Mouse (Mus musculus) lung, embryonic 15.5 days (tissue): Measurements from ENCODE around the gene Tmem231. TPM values are rescaled to one million over a fixed set of nuclear protein-coding genes. Genes with fewer than 3 reads are reported as not detected.

Experiments used
- ATAC-seq: fragments of 200-750 bp; cut with Nextera tagmentation; 2 replicates; pipeline ENCODE4 v1.8.0; 2017; ENCODE audit warnings: moderate number of reproducible peaks, borderline replicate concordance; ENCODE audit not compliant: low FRiP score, low TSS enrichment; ENCODE audit errors: extremely low read depth
- H3K27ac ChIP-seq: fragments of 300-500 bp; sonication (generic); 2 replicates; pipeline ENCODE4 v1.5.1; 2015; ENCODE audit warnings: moderate library complexity, mild to moderate bottlenecking, inconsistent platforms
- H3K27me3 ChIP-seq: fragments of 300-500 bp; sonication (generic); 2 replicates; pipeline ENCODE4 v1.6.1; 2015; ENCODE audit warnings: inconsistent platforms
- H3K36me3 ChIP-seq: fragments of 300-500 bp; sonication (generic); 2 replicates; pipeline ENCODE4 v1.6.1; 2015; ENCODE audit warnings: inconsistent platforms
- H3K4me1 ChIP-seq: fragments of 300-500 bp; sonication (generic); 2 replicates; pipeline ENCODE4 v1.6.1; 2015; ENCODE audit warnings: inconsistent platforms
- H3K4me2 ChIP-seq: fragments of 300-500 bp; sonication (generic); 2 replicates; pipeline ENCODE4 v1.6.1; 2015; ENCODE audit warnings: inconsistent platforms, mild to moderate bottlenecking, moderate library complexity
- H3K4me3 ChIP-seq: fragments of 300-500 bp; sonication (generic); 2 replicates; pipeline ENCODE4 v1.5.1; 2015; ENCODE audit warnings: mild to moderate bottlenecking, inconsistent platforms
- H3K9ac ChIP-seq: fragments of 300-500 bp; sonication (generic); 2 replicates; pipeline ENCODE4 v1.6.1; 2015; ENCODE audit warnings: inconsistent platforms
- H3K9me3 ChIP-seq: fragments of 300-500 bp; sonication (generic); 2 replicates; pipeline ENCODE4 v1.6.1; 2016; ENCODE audit warnings: inconsistent platforms
- WGBS: fragments of 180-500 bp; shearing (Covaris S2); methylation state at CpG from one replicate; pipeline ENCODE4 v1.1.7; 2015; 5-methylcytosine and 5-hydroxymethylcytosine counted together
- polyA plus RNA-seq: library from polyadenylated mRNA; unstranded; fragments of >200 nt; fragmentation: Nextera tagmentation; extraction: Ambion mirVana; gene quantifications from 2 replicates; pipeline ENCODE4 v1.2.1, GENCODE M21; 2015

The Tmem231 gene
- polyA plus RNA-seq, 1 experiment from 2014 or later = 18.1 TPM

DNA sequence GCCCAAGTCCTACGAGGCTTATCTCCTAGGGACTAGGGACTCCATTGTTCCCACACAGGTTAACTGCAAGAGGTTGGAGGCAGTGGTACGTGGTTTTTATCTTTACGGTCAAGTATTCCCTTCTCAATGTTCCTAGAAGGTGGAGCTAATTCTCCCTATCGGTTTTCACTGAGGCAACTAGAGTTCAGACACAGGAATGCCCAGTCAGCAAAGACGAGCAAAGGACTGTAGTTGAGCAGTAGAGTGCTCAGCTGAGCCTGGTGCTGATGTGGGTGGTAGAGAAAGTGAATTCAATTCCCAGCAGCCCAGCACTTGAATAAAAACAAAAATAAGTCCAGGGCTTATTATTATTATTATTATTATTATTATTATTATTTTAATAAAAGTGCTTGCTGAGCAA, 41.1 kb downstream of the Tmem231 start:
- no peak overlapping the region for H3K4me3 ChIP-seq
- WGBS = 34% methylated on average over 5 of the region's 5 CpGs
- H3K9ac ChIP-seq = no peak overlapping the region
- no peaks in the 10 kb centered on the region for H3K36me3 ChIP-seq
- H3K4me1 ChIP-seq = peaks cover 38% of the 10 kb centered on the region
- no peak for ATAC-seq
- 0 out of 2 replicates have a peak overlapping the region, but pooled peaks have one; percentile 18 for H3K27ac ChIP-seq
- no peak overlapping the region for H3K4me2 ChIP-seq
- H3K9me3 ChIP-seq = no peaks in the 10 kb centered on the region
- H3K27me3 ChIP-seq = peaks cover 24% of the 10 kb centered on the region

- peaks cover 24% of the 10 kb centered on the region for H3K27me3 ChIP-seq
- H3K4me3 ChIP-seq = no peak overlapping the region
- peak overlapping the region; percentile 18; the same call in 1 of the 2 replicates for H3K27ac ChIP-seq
- no peak overlapping the region; the same call in 1 of the 2 replicates for H3K4me2 ChIP-seq
- H3K4me1 ChIP-seq = peaks cover 38% of the 10 kb centered on the region
- H3K9me3 ChIP-seq = no peaks in the 10 kb centered on the region
- no peak overlapping the region for H3K9ac ChIP-seq
- WGBS = 8% methylated on average over 8 of the region's 8 CpGs
- H3K36me3 ChIP-seq = no peaks in the 10 kb centered on the region
- ATAC-seq = no peak
Observed at GRCm38 (mm10) chr8:111891983-111892382, 41.7 kb downstream of the Tmem231 start.

DNA sequence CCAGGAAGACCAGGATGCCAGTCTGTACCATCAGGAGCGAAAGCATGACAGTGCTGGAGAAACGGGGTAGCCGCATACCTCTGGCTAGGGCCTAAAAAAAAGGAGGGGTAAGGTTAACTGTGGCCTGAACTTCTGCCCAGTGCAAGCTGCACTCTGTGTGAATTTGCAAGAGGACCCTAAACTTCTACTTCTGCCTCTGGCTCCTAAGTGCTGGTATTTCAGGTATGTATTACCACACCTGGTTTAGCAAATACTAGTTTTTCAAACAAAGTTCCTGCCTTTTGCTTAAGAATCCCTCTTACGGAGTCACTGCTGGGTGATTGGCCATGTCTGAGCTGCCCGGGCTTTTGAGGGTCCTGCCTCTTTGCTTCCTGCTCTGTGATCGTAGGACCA, 42.8 kb downstream of the Tmem231 start:
- peak; percentile 44 for ATAC-seq
- Histone ChIP-seq H3K27ac (peak overlapping the region; percentile 81), H3K36me3 (no peaks in the 10 kb centered on the region), H3K9me3 (no peaks in the 10 kb centered on the region), H3K4me2 (peak overlapping the region; percentile 54), H3K27me3 (peaks cover 24% of the 10 kb centered on the region), H3K9ac (no peak overlapping the region), H3K4me3 (peak overlapping the region; percentile 22; the same call in 1 of the 2 replicates), H3K4me1 (peaks cover 38% of the 10 kb centered on the region)
- 49% methylated on average over 6 of the region's 6 CpGs for WGBS

GRCm38 (mm10) chr8:111889931-111890910, 43.5 kb downstream of the Tmem231 start:
- Histone ChIP-seq H3K27ac (peak overlapping the region; percentile 81), H3K4me3 (peak overlapping the region; percentile 22), H3K27me3 (peaks cover 24% of the 10 kb centered on the region), H3K4me2 (peak overlapping the region; percentile 54), H3K4me1 (peaks cover 38% of the 10 kb centered on the region), H3K9me3 (no peaks in the 10 kb centered on the region), H3K36me3 (no peaks in the 10 kb centered on the region), H3K9ac (no peak overlapping the region)
- peak; percentile 25; the same call in 1 of the 2 replicates for ATAC-seq
- WGBS = 11% methylated on average over 86 of the region's 86 CpGs

DNA sequence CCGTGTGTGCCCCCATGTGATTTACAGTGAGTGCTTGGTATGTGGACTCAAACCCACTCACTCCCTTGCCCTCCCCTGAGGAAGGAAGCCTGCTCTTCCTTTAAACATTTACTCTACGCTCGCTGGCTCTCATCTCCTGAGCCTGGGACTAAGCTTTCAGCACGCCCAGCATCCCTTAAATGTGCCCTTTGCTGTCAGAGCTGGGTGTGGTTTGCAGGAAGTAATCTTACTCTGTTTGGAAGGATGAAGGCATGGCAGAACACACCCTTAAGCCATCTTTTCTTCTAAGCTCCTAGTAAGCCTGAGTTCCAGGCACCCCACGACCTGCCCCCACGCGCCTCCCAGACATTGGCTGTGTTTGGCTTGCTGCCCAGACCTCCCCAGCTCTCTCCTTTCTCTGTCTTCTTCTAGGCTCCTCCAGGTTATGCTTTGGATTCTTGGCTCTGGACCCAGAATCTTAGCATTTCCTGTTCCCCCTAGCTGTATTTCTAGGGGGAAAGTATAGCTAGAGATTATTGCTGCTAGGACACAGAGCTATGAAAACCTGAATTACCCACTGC, 45.5 kb downstream of the Tmem231 start:
- Histone ChIP-seq H3K9me3 (no peaks in the 10 kb centered on the region), H3K27me3 (peaks cover 24% of the 10 kb centered on the region), H3K36me3 (no peaks in the 10 kb centered on the region), H3K4me3 (no peak overlapping the region), H3K4me2 (no peak overlapping the region; the same call in 1 of the 2 replicates), H3K9ac (no peak overlapping the region), H3K27ac (peak overlapping the region; percentile 61; the same call in 1 of the 2 replicates), H3K4me1 (peaks cover 40% of the 10 kb centered on the region)
- peak; percentile 34; the same call in 1 of the 2 replicates for ATAC-seq
- 8% methylated on average over 7 of the region's 7 CpGs for WGBS

GRCm38 (mm10) chr8:111887479-111887878, 46.2 kb downstream of the Tmem231 start:
- Histone ChIP-seq H3K27me3 (peaks cover 24% of the 10 kb centered on the region), H3K4me1 (peaks cover 40% of the 10 kb centered on the region), H3K27ac (no peak overlapping the region), H3K36me3 (no peaks in the 10 kb centered on the region), H3K4me3 (no peak overlapping the region), H3K9ac (no peak overlapping the region), H3K4me2 (no peak overlapping the region), H3K9me3 (no peaks in the 10 kb centered on the region)
- 79% methylated on average over 1 of the region's 1 CpGs for WGBS
- no peak for ATAC-seq

DNA sequence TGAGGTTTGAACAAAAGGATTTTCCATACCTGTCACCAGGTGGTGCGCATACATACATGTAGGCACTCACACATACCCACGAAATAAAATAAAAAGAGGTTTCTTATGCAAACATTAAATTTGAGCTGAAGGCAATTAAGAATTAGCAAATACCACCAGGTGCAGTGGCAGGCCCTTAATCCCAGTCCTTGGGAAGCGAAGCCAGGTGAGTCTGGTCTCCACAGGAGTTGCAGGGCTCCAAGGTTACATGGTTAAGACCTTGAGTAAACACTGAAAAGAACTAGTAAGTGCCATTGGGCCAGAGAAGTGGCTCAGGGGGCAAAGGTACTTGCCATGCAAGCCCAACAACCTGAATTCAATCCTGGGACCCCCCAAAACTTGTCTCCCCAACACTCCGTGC, 50.1 kb downstream of the Tmem231 start:
- Histone ChIP-seq H3K9ac (no peak overlapping the region), H3K4me3 (no peak overlapping the region), H3K4me2 (no peak overlapping the region), H3K9me3 (no peaks in the 10 kb centered on the region), H3K27me3 (no peaks in the 10 kb centered on the region), H3K4me1 (peaks cover 14% of the 10 kb centered on the region), H3K36me3 (no peaks in the 10 kb centered on the region), H3K27ac (peak overlapping the region; percentile 55; the same call in 1 of the 2 replicates)
- 62% methylated on average over 4 of the region's 4 CpGs for WGBS
- ATAC-seq = peak; percentile 52; the same call in 1 of the 2 replicates

- 0% methylated on average over 2 of the region's 2 CpGs for WGBS
- ATAC-seq = no peak
- H3K27ac ChIP-seq = no peak overlapping the region
Observed at GRCm38 (mm10) chr8:111881591-111881990, 52.1 kb downstream of the Tmem231 start.

DNA sequence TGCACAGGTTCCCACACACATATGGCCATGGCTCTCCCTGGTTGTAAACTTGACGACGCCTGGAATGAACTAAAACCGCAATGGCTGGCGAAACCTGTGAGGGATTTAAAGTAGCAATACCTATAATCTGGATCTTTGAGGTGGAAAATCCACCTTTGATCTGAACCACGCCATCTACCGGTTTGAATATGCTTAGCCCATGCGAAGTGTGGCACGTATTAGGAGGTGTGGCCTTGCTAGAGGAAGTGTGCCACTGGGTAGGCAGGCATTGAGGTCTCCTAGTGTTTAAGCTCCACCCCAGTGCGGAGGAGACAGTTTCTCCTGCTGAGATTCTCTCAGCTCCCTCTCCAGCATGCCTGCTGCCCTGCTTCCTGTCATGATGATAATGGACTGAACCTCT, 56.0 kb downstream of the Tmem231 start:
- no peaks in the 10 kb centered on the region for H3K27me3 ChIP-seq
- H3K4me1 ChIP-seq = peaks cover 10% of the 10 kb centered on the region; the same call in 1 of the 2 replicates
- no peak overlapping the region for H3K27ac ChIP-seq
- ATAC-seq = no peak
- H3K4me2 ChIP-seq = no peak overlapping the region
- no peak overlapping the region for H3K9ac ChIP-seq
- no peak overlapping the region for H3K4me3 ChIP-seq
- WGBS = 63% methylated on average over 9 of the region's 9 CpGs
- H3K36me3 ChIP-seq = no peaks in the 10 kb centered on the region
- no peaks in the 10 kb centered on the region for H3K9me3 ChIP-seq

More at GRCm38 (mm10) chr8:111881591-111881990, 52.1 kb downstream of the Tmem231 start:
- Histone ChIP-seq H3K27me3 (no peaks in the 10 kb centered on the region), H3K4me3 (no peak overlapping the region), H3K4me2 (no peak overlapping the region), H3K4me1 (peaks cover 4% of the 10 kb centered on the region; the same call in 1 of the 2 replicates), H3K36me3 (no peaks in the 10 kb centered on the region), H3K9me3 (no peaks in the 10 kb centered on the region), H3K9ac (no peak overlapping the region)

DNA sequence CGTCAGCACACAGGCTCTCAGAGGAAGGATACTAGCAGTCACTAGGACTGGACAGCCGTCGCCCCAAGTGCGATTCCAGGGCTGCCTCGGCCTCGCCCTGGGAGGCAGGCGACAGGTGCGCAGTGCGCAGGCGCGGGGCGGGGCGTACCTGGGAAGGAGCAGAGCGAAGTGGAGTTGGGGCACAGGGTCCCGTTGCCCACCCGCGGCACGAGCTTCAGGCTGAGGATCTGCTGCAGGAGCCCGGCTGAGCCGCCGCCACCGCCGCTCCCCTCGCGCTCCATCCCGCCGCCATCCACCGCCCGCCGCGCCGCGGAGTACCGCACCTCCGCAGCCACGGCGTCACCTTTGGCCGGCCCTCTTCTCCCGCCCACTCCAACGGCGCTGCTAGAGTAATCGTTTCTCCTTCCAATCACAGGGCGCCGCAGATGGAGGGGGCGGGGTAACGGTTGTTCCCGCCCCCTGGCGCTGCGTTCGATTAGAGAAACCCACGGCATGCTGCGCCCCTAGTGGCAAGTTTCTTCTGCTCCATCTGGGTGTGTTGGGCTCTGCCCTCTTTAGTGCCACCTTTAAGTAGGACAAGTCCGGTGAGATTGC, 57.2 kb downstream of the Tmem231 start, which contains the start of gene Tmem170:
Gene Tmem170, minus strand, starts transcription at position 396 of the 594 bp plus-strand sequence.
- no peaks in the 10 kb centered on the region for H3K27me3 ChIP-seq
- peak within 1 kb of the TSS; percentile 72 for H3K4me2 ChIP-seq
- 0% methylated on average over 53 of the region's 53 CpGs for WGBS
- peak within 1 kb of the TSS; percentile 65 for H3K27ac ChIP-seq
- H3K9ac ChIP-seq = peak within 1 kb of the TSS; percentile 59
- H3K36me3 ChIP-seq = no peaks in the 10 kb centered on the region
- no peaks in the 10 kb centered on the region for H3K9me3 ChIP-seq
- ATAC-seq = peak; percentile 99
- peaks cover 10% of the 10 kb centered on the region; the same call in 1 of the 2 replicates for H3K4me1 ChIP-seq
- peak within 1 kb of the TSS; percentile 70 for H3K4me3 ChIP-seq

DNA sequence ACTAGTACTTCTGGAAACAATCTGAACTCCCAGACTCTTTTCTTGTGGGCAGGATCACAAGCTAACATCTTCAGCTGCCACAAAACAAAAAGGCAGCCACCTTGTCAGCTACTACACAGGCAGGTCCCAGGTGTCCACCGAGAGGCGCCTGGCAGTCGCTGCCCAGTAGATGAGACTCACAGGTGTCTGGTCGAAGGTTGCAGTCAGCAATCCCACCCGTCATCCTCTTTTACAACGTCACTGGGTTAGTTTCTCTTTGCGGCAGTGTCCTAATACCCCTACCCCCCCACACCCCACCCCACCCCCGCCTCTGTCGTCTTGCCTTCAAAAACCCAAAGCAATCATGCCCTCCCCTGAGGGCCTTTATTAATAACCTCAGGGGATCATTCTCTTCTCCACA, 57.9 kb downstream of the Tmem231 start:
- no peaks in the 10 kb centered on the region for H3K36me3 ChIP-seq
- H3K27me3 ChIP-seq = no peaks in the 10 kb centered on the region
- peaks cover 10% of the 10 kb centered on the region; the same call in 1 of the 2 replicates for H3K4me1 ChIP-seq
- H3K9me3 ChIP-seq = no peaks in the 10 kb centered on the region
- H3K9ac ChIP-seq = peak overlapping the region; percentile 59
- WGBS = 16% methylated on average over 9 of the region's 9 CpGs
- H3K4me2 ChIP-seq = peak overlapping the region; percentile 72
- no peak overlapping the region for H3K27ac ChIP-seq
- peak; percentile 11; the same call in 1 of the 2 replicates for ATAC-seq
- H3K4me3 ChIP-seq = peak overlapping the region; percentile 70
